Mouse (Mus musculus) embryonic facial prominence, embryonic 11.5 days (tissue): Measurements from ENCODE around the gene Glyatl3. TPM values are rescaled to one million over a fixed set of nuclear protein-coding genes. Genes with fewer than 3 reads are reported as not detected.

ENCODE experiments used
- ATAC-seq: fragments of 200-750 bp; cut with Nextera tagmentation; replicated peaks from 2 replicates; pipeline ENCODE4 v1.8.0; 2017; ENCODE audit warnings: low read depth; ENCODE audit not compliant: insufficient number of reproducible peaks, low FRiP score, low TSS enrichment
- DNase-seq: peaks from one replicate; pipeline ENCODE4 v3.0.0-alpha.2; 2015; ENCODE audit warnings: low spot score
- H3K27ac ChIP-seq: fragments of 300-500 bp; sonication (generic); replicated peaks from 2 replicates; pipeline ENCODE4 v1.5.1; 2014; ENCODE audit warnings: mild to moderate bottlenecking, low read depth, low read length, control low read depth
- H3K27me3 ChIP-seq: fragments of 300-500 bp; sonication (generic); 2 replicates; pipeline ENCODE4 v1.6.1; 2014; ENCODE audit warnings: mild to moderate bottlenecking, low read length, moderate library complexity, mixed read lengths; ENCODE audit not compliant: control insufficient read depth, insufficient read depth
- H3K36me3 ChIP-seq: fragments of 300-500 bp; sonication (generic); replicated peaks from 2 replicates; pipeline ENCODE4 v1.6.1; 2014; ENCODE audit warnings: low read depth, mild to moderate bottlenecking, low read length, moderate library complexity, mixed read lengths; ENCODE audit not compliant: control insufficient read depth, insufficient read depth
- H3K4me1 ChIP-seq: fragments of 300-500 bp; sonication (generic); 2 replicates; pipeline ENCODE4 v1.6.1; 2014; ENCODE audit warnings: low read length, mixed read lengths; ENCODE audit not compliant: control insufficient read depth, insufficient read depth
- H3K4me2 ChIP-seq: fragments of 300-500 bp; sonication (generic); 2 replicates; pipeline ENCODE4 v1.6.1; 2014; ENCODE audit warnings: low read depth, mild to moderate bottlenecking, control low read depth, low read length, moderate library complexity
- H3K4me3 ChIP-seq: fragments of 300-500 bp; sonication (generic); 2 replicates; pipeline ENCODE4 v1.5.1; 2014; ENCODE audit warnings: low read depth, low read length, control low read depth
- H3K9ac ChIP-seq: fragments of 300-500 bp; sonication (generic); replicated peaks from 2 replicates; pipeline ENCODE4 v1.6.1; 2014; ENCODE audit warnings: mild to moderate bottlenecking, control low read depth, low read length
- H3K9me3 ChIP-seq: fragments of 300-500 bp; sonication (generic); replicated peaks from 2 replicates; pipeline ENCODE4 v1.6.1; 2016; ENCODE audit warnings: mild to moderate bottlenecking, low read length, inconsistent platforms, mixed read lengths; ENCODE audit not compliant: control insufficient read depth
- WGBS: fragments of 180-500 bp; shearing (Covaris S2); extraction: QIAGEN DNeasy Blood & Tissue Kit; methylation state at CpG from one replicate; pipeline ENCODE4 v1.1.7; 2014; 5-methylcytosine and 5-hydroxymethylcytosine counted together
- polyA plus RNA-seq: library from polyadenylated mRNA; unstranded; fragments of >200 nt; fragmentation: Nextera tagmentation; extraction: Ambion mirVana; gene quantifications from 2 replicates; pipeline ENCODE4 v1.2.1, GENCODE M21; 2014

The Glyatl3 gene
- polyA plus RNA-seq, 1 experiment from 2014 or later, result 0.21 TPM

DNA sequence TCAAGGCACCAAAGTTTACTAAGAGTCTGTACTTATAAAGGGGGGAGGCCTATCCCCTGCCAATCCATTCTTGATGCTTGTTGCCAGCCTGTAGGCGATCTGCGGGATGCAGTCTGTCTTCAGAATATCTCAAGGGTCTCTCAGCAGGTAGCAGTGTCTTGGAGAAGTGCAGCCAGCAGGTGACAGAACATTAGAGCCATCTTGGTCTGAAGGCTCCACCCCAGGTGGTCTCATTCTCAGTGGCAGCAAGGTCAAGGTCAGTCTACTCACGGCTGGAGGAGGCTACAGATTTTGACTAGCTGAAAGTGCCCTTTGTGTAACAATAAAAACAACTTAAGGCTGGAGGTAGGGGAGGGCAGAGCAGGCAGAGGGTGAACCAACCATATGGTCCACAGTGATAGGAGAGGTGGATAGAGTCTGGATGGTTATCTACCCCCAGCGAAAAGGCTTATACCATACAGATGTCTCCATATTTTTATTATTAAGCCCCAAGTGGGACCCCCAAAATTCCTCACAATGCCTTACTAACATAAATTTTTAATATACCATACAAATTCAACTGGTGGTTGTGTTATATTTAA, 14.3 kb downstream of the Glyatl3 start:
- WGBS, result 31% methylated on average over 4 of the region's 4 CpGs
- Histone ChIP-seq H3K27ac (no peak overlapping the region), H3K4me3 (no peak overlapping the region), H3K9me3 (no peaks in the 10 kb centered on the region), H3K27me3 (no peaks in the 10 kb centered on the region), H3K36me3 (no peaks in the 10 kb centered on the region), H3K4me1 (no peaks in the 10 kb centered on the region), H3K4me2 (no peak overlapping the region), H3K9ac (no peak overlapping the region)
- no peak for ATAC-seq
- DNase-seq, result no peak

DNA sequence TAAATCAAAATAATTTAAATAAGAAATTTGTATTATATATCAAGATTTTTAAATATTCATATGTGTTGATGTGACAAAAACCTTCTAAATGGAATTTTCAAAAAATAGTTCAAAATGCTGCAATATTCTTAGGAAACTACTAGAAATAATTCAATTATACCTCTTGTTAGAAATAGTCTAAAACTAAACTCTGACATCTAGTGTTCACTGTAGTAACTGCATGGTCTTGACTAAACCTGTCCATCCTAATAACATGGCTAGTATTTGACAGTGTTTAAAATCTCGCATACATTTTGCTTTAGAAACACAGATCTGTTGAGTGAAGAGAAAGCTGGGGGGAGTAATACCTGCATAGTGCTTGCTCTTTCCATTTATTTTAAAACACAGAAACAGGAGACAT, 17.3 kb downstream of the Glyatl3 start:
- no peaks in the 10 kb centered on the region for H3K27me3 ChIP-seq
- H3K9ac ChIP-seq, result no peak overlapping the region
- H3K4me2 ChIP-seq, result no peak overlapping the region
- no peak overlapping the region for H3K27ac ChIP-seq
- no peak overlapping the region for H3K4me3 ChIP-seq
- H3K36me3 ChIP-seq, result no peaks in the 10 kb centered on the region
- peak; percentile 64 for DNase-seq
- H3K9me3 ChIP-seq, result no peaks in the 10 kb centered on the region
- ATAC-seq, result no peak
- no peaks in the 10 kb centered on the region for H3K4me1 ChIP-seq
- WGBS, result 80% methylated on average over 1 of the region's 1 CpGs

DNA sequence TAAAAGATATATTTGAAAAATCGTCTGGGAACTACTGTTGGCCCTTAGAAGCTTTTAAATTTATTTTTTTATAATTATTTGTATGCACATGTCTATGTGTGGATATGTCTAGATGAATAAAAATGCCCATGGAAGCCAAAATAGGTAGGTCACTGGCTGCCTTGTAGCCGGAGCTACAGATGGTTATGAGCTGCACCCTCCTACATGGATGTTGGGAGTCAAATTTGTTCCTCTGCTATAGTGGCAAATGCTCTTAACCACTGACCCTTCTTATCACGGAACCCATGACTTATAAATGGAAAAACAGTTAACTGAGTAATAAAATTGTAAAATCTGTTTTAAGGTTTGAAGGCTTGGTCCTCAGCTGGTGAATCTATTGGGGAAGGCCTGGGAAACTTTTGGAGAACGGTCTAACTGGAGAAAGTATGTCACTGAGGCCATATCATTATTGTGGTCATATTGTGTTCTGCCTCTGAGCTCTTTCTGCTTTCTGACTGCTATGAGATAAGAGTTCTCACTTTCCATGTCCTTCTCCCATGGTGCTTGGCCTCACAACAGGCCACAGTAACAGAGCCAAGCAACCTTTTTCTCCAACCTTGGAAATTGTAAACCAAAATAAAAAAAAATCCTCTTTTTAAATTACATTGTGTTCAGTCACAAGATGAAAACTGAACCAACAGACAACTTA, 26.2 kb downstream of the Glyatl3 start:
- no peak overlapping the region for H3K4me3 ChIP-seq
- ATAC-seq, result no peak
- H3K9ac ChIP-seq, result no peak overlapping the region
- H3K4me1 ChIP-seq, result no peaks in the 10 kb centered on the region
- DNase-seq, result no peak
- 82% methylated on average over 4 of the region's 4 CpGs for WGBS
- H3K4me2 ChIP-seq, result no peak overlapping the region
- no peaks in the 10 kb centered on the region for H3K36me3 ChIP-seq
- no peaks in the 10 kb centered on the region for H3K27me3 ChIP-seq
- no peaks in the 10 kb centered on the region for H3K9me3 ChIP-seq
- H3K27ac ChIP-seq, result no peak overlapping the region

DNA sequence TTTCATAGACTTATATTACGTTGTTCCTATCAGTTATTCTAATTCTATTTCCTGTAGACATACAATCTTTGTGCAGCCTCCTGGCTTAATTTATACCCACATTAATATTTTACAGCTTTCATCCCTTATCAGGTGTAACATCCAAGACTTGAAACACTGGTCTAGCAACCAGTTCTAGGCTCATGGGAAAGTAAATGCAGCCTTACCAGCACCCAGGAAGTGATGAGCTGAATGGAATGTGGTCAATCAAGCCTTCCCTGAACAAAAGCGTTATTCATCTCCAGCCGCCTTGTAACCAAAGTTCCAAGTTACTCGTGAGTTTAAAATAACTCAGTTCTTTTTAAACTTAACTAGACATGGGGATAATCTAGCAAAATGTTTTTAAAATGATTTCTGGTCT, 29.0 kb downstream of the Glyatl3 start:
- H3K9ac ChIP-seq, result no peak overlapping the region
- H3K4me3 ChIP-seq, result no peak overlapping the region
- H3K4me2 ChIP-seq, result no peak overlapping the region
- H3K27ac ChIP-seq, result no peak overlapping the region
- H3K36me3 ChIP-seq, result no peaks in the 10 kb centered on the region
- no peaks in the 10 kb centered on the region for H3K27me3 ChIP-seq
- 87% methylated on average over 4 of the region's 4 CpGs for WGBS
- ATAC-seq (no peak), DNase-seq (no peak)
- no peaks in the 10 kb centered on the region for H3K4me1 ChIP-seq
- H3K9me3 ChIP-seq, result no peaks in the 10 kb centered on the region

DNA sequence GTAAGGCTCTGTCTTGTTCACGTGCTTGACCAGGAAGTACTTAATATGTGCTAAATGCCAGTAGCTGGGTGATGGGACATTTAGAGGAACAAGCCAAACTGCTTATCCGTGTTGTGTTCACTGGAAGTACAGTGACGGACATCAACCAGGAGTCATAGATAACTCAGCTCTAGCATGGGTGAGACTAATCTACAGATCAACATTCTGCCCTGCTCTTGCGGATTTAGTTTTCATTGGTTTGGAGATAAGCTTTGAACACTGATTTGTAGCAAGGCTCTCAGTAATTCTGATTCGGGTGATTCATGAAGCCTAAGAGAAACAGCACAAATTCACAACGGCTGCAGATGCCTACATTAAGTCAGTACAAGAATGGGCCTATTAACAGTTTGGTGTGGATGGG, 32.0 kb downstream of the Glyatl3 start:
- Histone ChIP-seq H3K4me1 (no peaks in the 10 kb centered on the region), H3K9ac (no peak overlapping the region), H3K36me3 (no peaks in the 10 kb centered on the region), H3K27me3 (no peaks in the 10 kb centered on the region), H3K4me2 (no peak overlapping the region), H3K4me3 (no peak overlapping the region), H3K9me3 (no peaks in the 10 kb centered on the region), H3K27ac (no peak overlapping the region)
- ATAC-seq (no peak), DNase-seq (no peak)
- 90% methylated on average over 6 of the region's 6 CpGs for WGBS

DNA sequence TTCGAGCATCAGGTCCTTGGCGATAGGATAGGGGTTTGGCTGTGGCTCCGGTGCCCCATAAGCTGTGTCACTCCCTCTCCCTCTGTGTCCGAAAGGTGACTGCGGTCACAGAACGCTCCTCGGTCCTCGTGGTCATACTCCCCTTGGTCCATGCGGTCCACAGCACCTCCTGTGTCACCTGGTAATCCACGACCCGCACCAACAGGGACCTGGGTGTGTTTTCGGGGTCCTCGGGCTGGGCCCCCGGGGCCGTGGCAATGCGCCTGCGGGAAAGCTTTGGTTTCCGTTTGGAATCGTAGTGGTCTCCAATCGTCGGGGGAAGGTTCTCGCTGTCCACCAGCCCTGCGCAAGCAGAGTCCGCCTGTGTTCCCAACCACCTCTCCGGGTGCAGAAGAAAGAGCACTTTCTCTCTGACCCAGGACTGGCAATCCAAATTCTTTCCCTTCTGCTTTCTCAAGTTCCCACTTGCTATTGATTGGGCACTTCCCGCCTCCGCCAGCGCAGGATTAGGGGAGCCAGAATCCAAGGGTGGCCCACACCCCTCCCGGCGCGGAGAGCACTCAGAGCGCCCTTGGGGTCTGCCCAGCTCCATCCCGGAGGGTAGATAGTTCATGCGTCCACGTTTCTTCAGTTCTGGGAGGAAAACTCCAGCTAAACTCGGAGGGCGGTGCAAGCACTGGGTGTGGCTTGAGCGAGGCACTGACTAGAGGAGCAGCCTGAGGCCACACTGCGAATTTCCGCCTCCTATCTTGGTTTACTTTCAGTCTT, 34.0 kb downstream of the Glyatl3 start, which contains the start of gene 9130008F23Rik:
9130008F23Rik (minus strand) TSS at position 636 of the 768 bp plus-strand sequence.
- H3K27me3 ChIP-seq, result no peaks in the 10 kb centered on the region
- under 1% methylated on average over 40 of the region's 40 CpGs for WGBS
- peak within 1 kb of the TSS; percentile 52 for H3K4me3 ChIP-seq
- peak within 1 kb of the TSS; percentile 85 for H3K4me2 ChIP-seq
- no peaks in the 10 kb centered on the region for H3K9me3 ChIP-seq
- H3K36me3 ChIP-seq, result no peaks in the 10 kb centered on the region
- peak within 1 kb of the TSS; percentile 61 for H3K9ac ChIP-seq
- H3K27ac ChIP-seq, result no peak within 1 kb of the TSS
- ATAC-seq, result peak; percentile 81
- H3K4me1 ChIP-seq, result no peaks in the 10 kb centered on the region
- peak; percentile 58 for DNase-seq

DNA sequence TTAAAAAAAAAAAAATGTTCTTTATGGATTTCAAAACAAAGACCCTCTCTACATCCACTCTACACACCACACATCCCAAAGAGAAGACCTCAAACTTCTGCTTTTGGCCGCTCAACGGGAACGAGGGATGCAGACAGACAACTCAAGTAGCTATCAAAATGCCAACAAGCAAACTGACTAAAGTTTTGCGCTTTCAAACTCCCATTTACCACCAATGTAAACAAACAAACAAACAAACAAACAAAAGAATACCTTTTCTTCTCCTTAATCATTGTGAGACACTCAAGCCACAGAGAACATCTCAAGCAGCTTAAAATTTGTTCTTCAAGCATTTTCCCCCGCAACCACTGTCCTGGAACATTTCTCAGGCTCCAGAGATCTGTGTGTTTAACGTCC, 34.6 kb downstream of the Glyatl3 start:
- H3K27ac ChIP-seq, result no peak overlapping the region
- WGBS, result 13% methylated on average over 6 of the region's 6 CpGs
- peak overlapping the region; percentile 61 for H3K9ac ChIP-seq
- H3K9me3 ChIP-seq, result no peaks in the 10 kb centered on the region
- no peaks in the 10 kb centered on the region for H3K36me3 ChIP-seq
- H3K4me2 ChIP-seq, result peak overlapping the region; percentile 85
- ATAC-seq (no peak), DNase-seq (no peak)
- H3K27me3 ChIP-seq, result no peaks in the 10 kb centered on the region
- no peaks in the 10 kb centered on the region for H3K4me1 ChIP-seq
- peak overlapping the region; percentile 52 for H3K4me3 ChIP-seq

DNA sequence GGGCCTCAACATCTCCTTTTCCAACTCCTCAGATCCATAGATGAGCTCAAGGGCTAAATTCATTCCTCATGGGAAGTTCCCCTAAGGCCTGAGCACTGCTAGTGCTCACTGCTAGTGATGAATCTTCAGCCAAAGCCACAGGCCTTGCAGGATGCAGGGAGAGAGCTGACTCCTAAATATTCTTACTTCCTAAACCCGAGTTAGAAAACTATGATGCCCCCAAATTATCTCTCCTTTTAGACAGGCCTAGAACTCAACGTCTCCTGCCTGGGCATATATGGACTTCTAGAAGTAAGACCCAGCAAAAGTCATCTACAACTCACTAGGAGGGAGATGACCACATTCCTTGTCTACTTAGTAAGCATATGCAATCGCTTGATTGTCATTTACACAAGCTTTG, 36.4 kb downstream of the Glyatl3 start:
- Histone ChIP-seq H3K4me1 (no peaks in the 10 kb centered on the region), H3K9me3 (no peaks in the 10 kb centered on the region), H3K36me3 (no peaks in the 10 kb centered on the region), H3K27me3 (no peaks in the 10 kb centered on the region), H3K4me3 (no peak overlapping the region), H3K4me2 (no peak overlapping the region), H3K27ac (no peak overlapping the region), H3K9ac (no peak overlapping the region)
- ATAC-seq (no peak), DNase-seq (no peak)
- 38% methylated on average over 3 of the region's 3 CpGs for WGBS
